Mouse (Mus musculus) embryonic fibroblast, embryonic 13.5 days (primary cell): Measurements from ENCODE around the gene Ggt5. TPM values are rescaled to one million over a fixed set of nuclear protein-coding genes. Genes with fewer than 3 reads are reported as not detected.

ENCODE experiments used
- H3K27ac ChIP-seq: 2 replicates; pipeline ENCODE4 v1.5.1; 2012; ENCODE audit warnings: low read length, control low read depth, inconsistent platforms; ENCODE audit not compliant: insufficient read depth
- H3K4me1 ChIP-seq: 2 replicates; pipeline ENCODE4 v1.6.1; 2011; ENCODE audit warnings: low read length; ENCODE audit not compliant: control insufficient read depth, insufficient read depth
- H3K4me3 ChIP-seq: 2 replicates; pipeline ENCODE4 v1.5.1; 2011; ENCODE audit warnings: mild to moderate bottlenecking, control low read depth, low read length; ENCODE audit not compliant: insufficient read depth
- CTCF ChIP-seq: IDR thresholded peaks from 2 replicates; pipeline ENCODE4 v1.5.1; 2011; ENCODE audit warnings: mild to moderate bottlenecking, control low read depth, low read length, moderate library complexity, borderline replicate concordance; ENCODE audit not compliant: insufficient read depth
- POLR2A ChIP-seq: IDR thresholded peaks from 2 replicates; pipeline ENCODE4 v1.6.1; 2011; ENCODE audit warnings: low read depth, mild to moderate bottlenecking, control low read depth, low read length, moderate library complexity
- polyA plus RNA-seq: library from polyadenylated mRNA; stranded (reverse); fragments of >200 nt; gene quantifications from 2 replicates; pipeline ENCODE4 v1.2.4, GENCODE M21; 2011; ENCODE audit warnings: low read depth; ENCODE audit not compliant: missing spikeins, insufficient read length

Ggt5 gene
- polyA plus RNA-seq, 1 experiment, result 0.88 TPM

DNA sequence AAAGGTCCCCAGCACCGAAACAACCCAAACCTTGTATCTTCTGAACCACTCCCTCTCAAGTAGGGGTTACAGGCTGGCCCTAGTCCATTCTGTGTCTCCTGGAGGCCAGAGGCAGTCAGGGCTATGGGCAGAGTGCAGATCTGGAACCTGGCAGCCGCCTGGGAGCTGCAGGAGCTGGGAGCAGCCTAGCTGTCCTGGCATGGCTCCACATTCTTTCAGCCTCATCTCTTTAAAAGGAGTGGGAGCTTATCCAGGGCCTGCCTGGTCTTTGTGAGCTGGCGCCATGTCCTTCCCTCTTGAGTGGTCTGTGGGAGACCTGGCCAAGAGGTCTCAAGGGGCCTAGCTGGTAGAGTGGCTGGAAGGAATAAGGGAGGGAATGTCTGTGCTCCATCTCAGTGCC is 58.2 kb downstream of the Ggt5 start:
- TF ChIP-seq CTCF, result no peak
- no peak for TF ChIP-seq POLR2A
- no peaks in the 10 kb centered on the region for H3K4me1 ChIP-seq
- no peak overlapping the region for H3K4me3 ChIP-seq
- H3K27ac ChIP-seq, result no peak overlapping the region

DNA sequence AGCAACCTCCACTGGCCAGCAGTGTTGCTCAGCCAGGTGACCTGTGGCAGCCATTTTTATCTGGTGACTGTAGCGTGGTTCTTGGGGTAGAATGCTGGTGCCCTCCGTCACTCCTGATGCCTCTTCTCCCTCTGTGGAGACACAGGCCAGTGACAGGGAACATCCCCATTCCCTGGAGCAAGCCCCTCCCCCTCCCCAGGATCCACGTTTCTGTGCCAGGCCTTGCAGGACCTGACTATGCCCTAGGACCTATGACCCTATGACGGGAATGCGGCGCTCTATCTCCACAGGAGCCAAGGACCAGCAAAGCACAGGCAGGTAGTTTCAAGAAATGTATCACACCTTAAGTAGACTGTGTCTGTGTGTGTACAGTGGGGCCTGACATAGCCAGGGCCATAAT is 59.0 kb downstream of the Ggt5 start:
- Histone ChIP-seq H3K4me3 (no peak overlapping the region), H3K27ac (no peak overlapping the region), H3K4me1 (no peaks in the 10 kb centered on the region)
- TF ChIP-seq POLR2A (no peak), CTCF (no peak)

DNA sequence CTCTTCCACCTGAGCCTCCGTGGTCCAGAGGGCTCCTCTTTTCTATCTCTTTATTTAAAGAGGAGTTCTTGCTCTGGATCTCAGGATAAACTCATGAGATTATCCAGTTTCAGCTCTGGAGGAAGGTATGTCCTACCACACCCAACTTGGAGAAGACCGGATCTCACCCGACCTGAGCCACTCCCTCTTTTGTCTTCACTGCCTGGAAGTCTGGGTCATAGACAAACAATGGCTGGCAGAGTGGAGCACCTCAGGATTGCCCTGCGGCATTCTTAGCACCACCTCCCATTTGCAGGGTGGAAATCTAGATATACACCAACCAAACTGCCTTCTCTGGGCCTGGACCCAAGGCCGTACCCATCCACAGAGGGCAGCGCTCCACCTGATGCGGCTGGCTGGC is 59.9 kb downstream of the Ggt5 start:
- Histone ChIP-seq H3K4me3 (no peak overlapping the region), H3K27ac (no peak overlapping the region), H3K4me1 (no peaks in the 10 kb centered on the region)
- TF ChIP-seq POLR2A, result no peak
- TF ChIP-seq CTCF, result no peak

GRCm38 (mm10) chr10:75649406-75649995 is 60.4 kb downstream of the Ggt5 start:
- Histone ChIP-seq H3K4me1 (no peaks in the 10 kb centered on the region), H3K4me3 (no peak overlapping the region), H3K27ac (no peak overlapping the region)
- no peak for TF ChIP-seq CTCF
- TF ChIP-seq POLR2A, result no peak

DNA sequence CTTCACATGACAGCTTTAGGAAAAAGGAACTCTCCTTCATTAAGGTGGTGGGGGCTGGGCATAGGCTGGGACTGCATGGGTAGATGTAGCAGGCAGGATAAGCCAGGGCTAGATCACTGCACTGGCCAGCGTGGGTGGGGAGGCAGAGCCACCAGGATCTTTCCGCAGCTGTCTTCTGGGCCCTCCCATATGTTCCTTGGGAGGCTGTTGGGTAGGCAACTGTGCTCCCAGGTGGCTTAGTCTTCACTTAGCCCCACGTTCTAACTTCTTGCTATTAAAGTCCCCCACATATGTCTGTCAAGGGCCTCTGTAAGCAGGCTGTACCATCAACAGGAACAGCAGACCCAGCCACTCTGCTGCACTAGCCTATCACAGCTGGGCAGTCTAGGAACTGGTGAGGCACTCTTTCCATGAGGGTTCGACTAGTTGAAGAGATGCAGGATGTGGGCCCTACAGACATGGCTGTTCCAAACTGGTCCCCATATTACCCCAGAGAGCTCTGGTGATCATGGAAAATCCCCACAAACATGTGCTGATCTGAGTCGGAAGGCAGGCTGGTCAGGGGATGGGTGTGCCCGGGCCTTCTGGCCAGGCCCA is 61.3 kb downstream of the Ggt5 start:
- Histone ChIP-seq H3K27ac (no peak overlapping the region), H3K4me3 (no peak overlapping the region), H3K4me1 (no peaks in the 10 kb centered on the region)
- no peak for TF ChIP-seq POLR2A

GRCm38 (mm10) chr10:75651381-75652068 is 62.4 kb downstream of the Ggt5 start:
- no peak overlapping the region for H3K27ac ChIP-seq
- no peak overlapping the region for H3K4me3 ChIP-seq
- TF ChIP-seq CTCF (no peak), POLR2A (no peak)
- H3K4me1 ChIP-seq, result no peaks in the 10 kb centered on the region

DNA sequence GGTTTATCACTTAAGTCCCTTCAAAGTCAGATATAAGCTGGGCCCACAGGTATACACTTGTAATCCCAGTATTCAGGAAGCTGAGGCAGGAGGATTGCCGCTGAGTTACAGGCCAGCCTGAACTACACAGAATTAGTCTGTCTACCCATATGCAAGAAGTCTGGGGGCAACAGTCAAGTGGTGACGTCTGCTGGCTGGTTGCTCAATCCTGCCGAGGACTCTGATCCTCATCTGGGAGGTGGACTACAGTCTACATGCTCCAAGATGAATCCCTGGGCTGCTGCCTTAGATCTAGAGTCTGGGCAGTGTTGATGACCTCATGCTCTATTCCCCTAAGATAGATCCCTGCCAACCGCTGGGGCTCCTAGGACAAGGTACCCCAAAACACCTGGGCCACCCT is 64.9 kb downstream of the Ggt5 start:
- no peak overlapping the region for H3K27ac ChIP-seq
- H3K4me1 ChIP-seq, result no peaks in the 10 kb centered on the region
- H3K4me3 ChIP-seq, result no peak overlapping the region
- TF ChIP-seq CTCF, result no peak

GRCm38 (mm10) chr10:75657165-75657564 is 68.0 kb downstream of the Ggt5 start:
- no peak for TF ChIP-seq CTCF
- TF ChIP-seq POLR2A, result no peak
- H3K4me1 ChIP-seq, result no peaks in the 10 kb centered on the region
- H3K4me3 ChIP-seq, result no peak overlapping the region
- no peak overlapping the region for H3K27ac ChIP-seq

DNA sequence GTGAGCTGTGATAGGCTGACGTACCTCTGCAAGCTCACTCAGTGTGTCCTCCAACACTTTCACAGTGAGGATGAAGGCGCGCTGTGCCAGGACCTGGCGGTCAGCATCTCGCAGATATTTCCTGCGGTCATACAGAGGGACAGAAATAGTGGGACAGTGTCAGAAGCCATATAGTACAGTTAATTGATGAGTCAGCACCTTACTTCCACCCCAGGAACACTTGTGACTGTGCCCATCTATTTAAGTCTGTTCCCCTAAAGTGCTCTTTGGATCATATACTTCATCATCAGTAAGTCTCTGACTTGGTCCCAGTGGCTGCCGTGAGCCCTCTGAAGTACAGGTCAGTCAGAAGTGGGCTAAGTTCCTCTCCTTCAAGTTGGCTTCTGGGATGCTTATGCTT is 68.6 kb downstream of the Ggt5 start:
- TF ChIP-seq POLR2A (no peak), CTCF (no peak)
- Histone ChIP-seq H3K4me1 (no peaks in the 10 kb centered on the region), H3K4me3 (no peak overlapping the region), H3K27ac (no peak overlapping the region)

DNA sequence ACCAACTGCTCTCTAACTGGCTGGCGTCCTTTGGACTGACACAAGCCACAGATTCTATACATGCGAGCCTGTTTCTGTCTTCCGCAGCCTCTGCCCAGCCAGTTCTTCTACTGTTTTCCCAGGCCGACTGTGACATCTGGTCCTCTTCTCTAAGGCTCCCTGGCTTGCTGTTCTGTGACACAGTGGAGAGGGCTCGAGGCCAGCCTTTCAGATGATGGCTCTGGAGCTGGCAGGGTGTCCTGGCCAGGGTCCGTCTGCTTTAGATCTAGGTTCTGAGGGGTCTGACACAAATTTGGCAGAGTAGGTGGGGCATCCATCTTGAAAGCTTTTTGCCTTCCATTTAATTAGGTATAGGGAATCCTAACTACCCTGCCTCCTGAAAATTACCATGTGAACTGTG is 72.2 kb downstream of the Ggt5 start:
- TF ChIP-seq CTCF, result no peak
- Histone ChIP-seq H3K4me3 (no peak overlapping the region), H3K4me1 (no peaks in the 10 kb centered on the region), H3K27ac (no peak overlapping the region)
